Mouse (Mus musculus): Measurements from ENCODE around the gene Wipf3. TPM values are rescaled to one million over a fixed set of nuclear protein-coding genes. Genes with fewer than 3 reads are reported as not detected.

Wipf3 gene
- 1.8 and 2.5 TPM in 2 replicates for polyA plus RNA-seq (2012; rRNA removed)

DNA sequence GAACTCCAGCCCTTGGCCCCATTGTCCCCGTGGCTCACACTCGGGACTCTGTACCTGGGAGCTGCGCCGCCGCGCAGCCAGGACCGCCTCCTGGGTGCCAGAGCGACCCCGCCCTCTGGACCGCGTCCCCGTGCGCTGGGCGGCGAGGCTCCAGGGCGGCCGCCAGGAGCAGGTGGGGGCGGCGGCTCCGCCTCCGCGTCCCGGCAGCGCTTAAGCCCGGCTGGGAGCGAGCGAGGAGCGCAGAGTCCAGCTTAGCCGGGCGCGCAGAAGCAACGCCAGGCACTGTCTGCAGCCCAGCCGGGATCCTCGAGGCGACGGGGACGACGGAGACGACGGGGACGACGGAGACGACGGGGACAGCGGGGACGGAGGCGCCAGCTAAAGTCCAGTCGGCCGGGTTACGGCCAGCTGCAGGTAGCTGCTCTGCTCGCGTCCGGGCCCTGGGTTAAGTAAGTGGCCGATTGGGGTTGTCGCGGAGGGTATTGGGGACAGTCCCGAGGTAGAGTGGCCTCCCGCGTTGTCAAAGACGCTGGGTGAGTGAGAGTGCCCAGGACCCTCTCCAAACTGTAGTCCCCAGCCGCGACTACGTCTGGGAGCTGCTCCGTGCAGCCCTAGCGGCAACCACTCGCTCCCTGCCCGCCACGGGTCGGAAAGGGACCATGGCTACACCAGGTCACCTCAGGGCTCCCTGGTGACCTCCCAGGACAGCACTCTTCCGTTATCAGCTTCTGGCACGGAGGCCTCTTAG, at the start of gene Wipf3:
Wipf3 (plus strand) TSS at position 157 of the 748 bp plus-strand sequence.

Other genes starting within 250 kb of the Wipf3 start
- gene Prr15, start 103.8 kb upstream of the Wipf3 start, polyA plus RNA-seq (2012; rRNA removed), result 2.5 and 4.2 TPM in 2 replicates
- gene Scrn1, start 136.9 kb downstream of the Wipf3 start, polyA plus RNA-seq (2012; rRNA removed), result 37.2 and 42.1 TPM in 2 replicates
- gene Plekha8, start 165.5 kb downstream of the Wipf3 start, polyA plus RNA-seq (2012; rRNA removed), result 15.5 and 21.6 TPM in 2 replicates
- gene Fkbp14, start 167.7 kb downstream of the Wipf3 start, polyA plus RNA-seq (2012; rRNA removed), result 10.4 and 19.2 TPM in 2 replicates

Measured in central nervous system, embryonic 11.5 days (tissue).